Mouse (Mus musculus) cerebellum, postnatal 4 days (tissue): ENCODE data around the gene Dnaja1.

ENCODE experiments used
- DNase-seq, 2 experiments: peaks; one replicate each; pipeline ENCODE4 v3.0.0; 2022; ENCODE audit warnings: low spot score in 2 of 2, mixed read lengths in 1 of 2

The Dnaja1 gene

GRCm38 (mm10) chr4:40757157-40757779 is 35.3 kb downstream of the Dnaja1 start:
- DNase-seq = no peak

DNA sequence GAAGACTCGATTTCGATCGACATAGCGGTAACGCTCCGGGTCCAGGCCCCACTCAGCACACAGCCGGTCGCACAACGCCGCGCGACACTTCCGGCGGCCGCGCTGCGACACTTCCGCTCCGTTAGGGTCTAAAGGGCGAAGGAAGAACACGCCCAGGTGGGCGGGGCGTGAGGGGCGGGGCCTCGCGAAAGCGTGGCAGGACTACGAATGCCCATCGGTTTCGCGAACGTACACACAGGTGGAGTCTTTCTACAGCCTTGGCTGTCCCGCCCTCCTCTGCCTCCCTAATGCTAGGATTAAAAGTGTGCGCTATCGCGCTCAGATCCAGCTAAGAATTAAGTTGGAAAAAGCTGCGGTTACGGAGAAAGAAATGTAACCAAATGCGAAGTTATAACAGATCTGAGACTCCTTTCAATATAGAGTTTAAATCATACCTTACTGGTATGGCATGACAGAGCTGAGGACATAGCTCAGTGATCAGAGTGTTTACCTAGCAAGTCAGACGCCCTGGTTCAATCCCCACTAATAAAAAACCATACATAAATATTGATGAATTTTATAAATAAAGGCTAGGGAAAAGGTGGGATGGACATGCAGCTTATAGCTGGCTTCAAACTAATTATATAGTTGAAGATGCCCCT is 36.0 kb downstream of the Dnaja1 start, which contains the start of gene Smu1:
Gene Smu1 (minus strand): TSS at position 144 of the 641 bp plus-strand sequence.
- DNase-seq = peak; percentile 89 to 97

GRCm38 (mm10) chr4:40759876-40760275 is 37.9 kb downstream of the Dnaja1 start:
- DNase-seq = no peak

- DNase-seq = peak; percentile 53 to 74
These were observed 52.6 kb downstream of the Dnaja1 start for GRCm38 (mm10) chr4:40774279-40775259.

GRCm38 (mm10) chr4:40776416-40776815 is 54.5 kb downstream of the Dnaja1 start:
- DNase-seq = no peak

DNA sequence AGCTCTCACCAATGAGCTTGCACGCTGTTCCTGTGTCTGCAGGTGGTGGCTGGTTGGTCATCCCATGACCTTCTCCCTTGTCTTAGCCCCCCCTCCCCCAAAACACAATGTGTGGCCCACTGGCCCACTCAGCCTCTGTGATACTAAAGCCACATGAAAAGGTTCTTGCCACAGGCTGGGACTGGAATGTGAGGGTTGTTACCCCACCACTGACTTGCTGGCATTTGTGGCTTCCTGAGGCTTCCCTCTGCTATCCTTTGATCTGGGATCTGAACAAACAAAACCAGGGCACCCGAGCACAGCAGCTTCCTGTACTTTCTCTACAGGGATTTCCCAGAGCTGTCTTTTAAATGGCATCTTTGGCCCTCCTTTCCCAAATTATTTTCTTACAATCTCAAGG is 55.2 kb downstream of the Dnaja1 start:
- no peak for DNase-seq

GRCm38 (mm10) chr4:40778656-40779055 is 56.7 kb downstream of the Dnaja1 start:
- no peak for DNase-seq

GRCm38 (mm10) chr4:40781143-40781542 is 59.2 kb downstream of the Dnaja1 start:
- DNase-seq = no peak

DNA sequence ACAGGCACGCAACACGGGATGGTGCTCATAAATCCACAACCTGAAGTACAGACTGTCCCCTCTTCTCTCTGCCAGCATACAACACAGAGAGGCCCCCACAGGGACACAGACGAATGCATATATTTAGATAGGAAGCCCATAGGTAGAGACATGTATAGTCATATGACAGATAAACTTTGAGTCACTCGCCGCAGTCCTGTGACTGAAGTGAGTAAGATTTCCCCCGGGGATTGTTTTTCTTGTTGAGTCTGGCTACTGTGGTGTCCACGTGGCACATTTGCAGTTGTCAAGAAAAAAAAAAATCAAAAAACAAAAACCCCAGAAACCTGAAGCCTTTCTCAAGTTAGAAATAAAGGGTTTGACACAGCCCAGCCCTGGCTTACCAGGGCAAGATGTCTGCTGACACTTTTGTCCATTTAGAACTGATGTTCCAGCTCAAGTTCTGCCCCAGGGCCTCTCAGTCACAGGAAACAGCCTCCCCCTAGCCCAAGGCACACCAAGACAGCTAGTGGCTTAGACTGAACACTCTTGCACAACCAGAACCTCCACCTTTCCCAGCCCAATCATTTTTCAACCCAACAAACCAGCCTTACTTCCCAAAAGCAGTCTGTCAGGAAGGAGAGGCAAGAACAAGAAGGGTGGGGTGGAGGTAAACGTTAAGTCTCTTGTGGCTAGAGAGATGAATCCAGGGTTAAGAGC is 60.0 kb downstream of the Dnaja1 start:
- no peak for DNase-seq

DNA sequence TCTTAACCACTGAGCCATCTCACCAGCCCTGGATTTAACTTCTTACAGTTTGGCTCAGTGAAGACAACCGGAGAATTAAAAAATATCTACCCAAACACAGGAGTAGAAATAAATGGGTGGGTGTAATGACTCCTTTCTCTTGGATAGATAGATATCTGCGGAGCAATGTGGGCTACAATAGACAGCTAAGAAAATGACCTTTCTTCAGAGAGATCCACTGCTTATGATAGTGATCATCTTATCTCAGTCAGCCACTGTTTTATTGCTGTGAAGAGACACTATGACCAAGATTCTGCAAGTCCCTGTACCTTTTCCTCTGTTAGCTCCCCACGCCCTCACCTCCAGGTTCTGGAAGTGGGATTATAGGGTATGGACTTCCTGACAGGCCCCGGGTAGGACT is 61.1 kb downstream of the Dnaja1 start:
- DNase-seq = no peak

GRCm38 (mm10) chr4:40784556-40785169 is 62.7 kb downstream of the Dnaja1 start:
- no peak for DNase-seq

DNA sequence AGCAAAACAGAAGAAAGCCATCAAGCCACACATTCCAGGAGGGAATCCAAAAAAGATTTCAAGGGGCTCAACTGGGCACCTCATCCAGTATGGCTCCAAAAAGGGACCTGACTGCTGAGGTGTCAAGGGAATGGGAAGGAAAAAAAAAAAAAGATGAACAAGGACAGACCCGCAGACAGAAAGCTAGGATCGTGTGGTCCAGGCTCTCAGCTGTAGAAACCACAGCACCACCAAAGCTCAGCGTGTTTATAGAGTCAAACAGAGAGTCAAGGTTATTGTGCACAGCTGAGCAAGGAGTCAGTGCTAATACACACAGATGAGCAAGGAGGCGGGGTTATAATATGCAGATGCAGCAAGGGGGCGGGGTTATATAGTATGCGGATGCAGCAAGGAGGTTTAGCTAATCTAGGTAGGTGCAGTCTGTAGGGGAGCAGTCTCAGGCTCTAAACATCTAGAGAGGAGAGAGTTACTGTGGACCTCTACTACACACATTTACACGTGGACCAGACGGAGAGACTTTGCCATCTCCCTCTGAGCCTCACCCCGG is 63.7 kb downstream of the Dnaja1 start:
- DNase-seq = no peak

GRCm38 (mm10) chr4:40786578-40786977 is 64.6 kb downstream of the Dnaja1 start:
- DNase-seq = no peak
